Mouse (Mus musculus) frontal cortex, postnatal 10 days (tissue): ENCODE data around the gene Tbcb.
"Not testable (repeated sequence)": the region's sequence is repeated elsewhere in the genome, so short reads cannot be mapped to it uniquely, and the experiment has no call there.

Experiments
- DNase-seq, 2 experiments: peaks; one replicate each; pipeline ENCODE4 v3.0.0; 2022; ENCODE audit warnings: low spot score in 2 of 2, mixed read lengths in 1 of 2

Tbcb gene

GRCm38 (mm10) chr7:30194101-30194831, 37.8 kb downstream of the Tbcb start:
- DNase-seq = no peak

- peak in 1 of 2 experiments; percentile 62 for DNase-seq
Observed at GRCm38 (mm10) chr7:30193581-30194100, 38.4 kb downstream of the Tbcb start.

GRCm38 (mm10) chr7:30193013-30193412, 39.1 kb downstream of the Tbcb start:
- no peak for DNase-seq

GRCm38 (mm10) chr7:30192088-30192487, 40.0 kb downstream of the Tbcb start:
- DNase-seq = no peak

- no peak for DNase-seq
Observed at GRCm38 (mm10) chr7:30189116-30189491, 43.0 kb downstream of the Tbcb start.

- DNase-seq = no peak
Observed at GRCm38 (mm10) chr7:30188344-30189115, 43.5 kb downstream of the Tbcb start.

GRCm38 (mm10) chr7:30184641-30185348, 47.3 kb downstream of the Tbcb start:
- DNase-seq = no peak

- DNase-seq = peak; percentile 52 to 64
Observed at GRCm38 (mm10) chr7:30183879-30184289, 48.2 kb downstream of the Tbcb start, which contains the start of gene Cox7a1. Gene Cox7a1, plus strand, starts transcription at chr7:30184144.

GRCm38 (mm10) chr7:30183189-30183588, 48.9 kb downstream of the Tbcb start:
- not testable (repeated sequence) for DNase-seq

GRCm38 (mm10) chr7:30181929-30182328, 50.1 kb downstream of the Tbcb start:
- DNase-seq = not testable (repeated sequence)

GRCm38 (mm10) chr7:30181308-30181707, 50.8 kb downstream of the Tbcb start:
- peak; percentile 31 to 70 for DNase-seq

GRCm38 (mm10) chr7:30178256-30178655, 53.8 kb downstream of the Tbcb start:
- no peak for DNase-seq

- DNase-seq = no peak
Observed at GRCm38 (mm10) chr7:30176474-30176873, 55.6 kb downstream of the Tbcb start.
